In the genomic region with DNA sequence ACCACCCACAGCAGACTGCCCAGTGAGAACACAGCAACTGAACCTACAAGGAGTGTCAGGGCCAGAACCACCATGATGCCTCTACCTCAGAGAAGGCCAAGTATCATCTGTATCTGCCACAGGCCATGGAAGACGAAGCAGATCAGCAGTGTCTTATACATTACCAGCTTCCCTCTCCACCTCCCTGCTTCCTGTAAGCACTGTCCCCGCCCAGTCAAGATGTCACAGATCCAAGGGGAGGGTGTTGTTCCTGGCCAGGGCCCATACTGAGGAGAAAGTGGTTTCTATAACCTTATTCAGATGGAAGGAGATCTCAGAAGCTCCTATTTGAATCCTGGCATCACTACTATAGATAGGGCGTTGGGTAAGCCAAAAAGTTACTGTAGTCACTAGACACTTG, we compare ENCODE assay signal across 24 mouse cellular contexts. TPM values are rescaled to one million over a fixed set of nuclear protein-coding genes. Genes with fewer than 3 reads are reported as not detected.
"Had no signal": no experiment of that assay in that cellular context is flagged by ENCODE, and none has a peak within 500 bp of the region (broad histone marks: within the 10 kb centered on the region; RNA-seq: fewer than 3 reads in every experiment).

A gene (minus strand): TSS at position 101 of the 400 bp plus-strand sequence.

- H3K4me1 ChIP-seq: neural tube, embryonic 15.5 days; stomach, embryonic 15.5 days had no signal

- H3K4me3 ChIP-seq: neural tube, embryonic 15.5 days; stomach, embryonic 15.5 days had no signal

- H3K36me3 ChIP-seq: neural tube, embryonic 15.5 days; stomach, embryonic 15.5 days had no signal

- H3K9ac ChIP-seq: neural tube, embryonic 15.5 days; stomach, embryonic 15.5 days had no signal

- DNase-seq: retina, postnatal 1 day; right cerebral cortex, adult 18-20 months; right cerebral cortex, postnatal 14 days; right cerebral cortex, postnatal 25 days; right cerebral cortex, postnatal 4 days; spleen, adult 18-20 months; thymus, adult 18-20 months; thymus, adult 2 months; thymus, postnatal 14 days; thymus, postnatal 25 days; thymus, postnatal 36 days; thymus, postnatal 4 days had no signal

- H3K9me3 ChIP-seq: stomach, embryonic 15.5 days had no signal

- H3K4me2 ChIP-seq: neural tube, embryonic 15.5 days; stomach, embryonic 15.5 days had no signal

- H3K27me3 ChIP-seq: neural tube, embryonic 15.5 days; stomach, embryonic 15.5 days had no signal

- H3K27ac ChIP-seq: neural tube, embryonic 15.5 days; stomach, embryonic 15.5 days; stomach, postnatal 0 days had no signal

RNA-seq across cellular contexts. Expression of the gene that starts here (rescaled TPM):
- total RNA-seq: neutrophil, adult 5-6 weeks had no signal
- polyA plus RNA-seq: neural tube, embryonic 14.5 days; neural tube, embryonic 15.5 days; small intestine, adult 2 months; spleen, adult 2 months; stomach, embryonic 14.5 days; stomach, embryonic 15.5 days; stomach, embryonic 16.5 days; testis, adult 2 months; thymus, adult 2 months; thymus, postnatal 0 days; urinary bladder, adult 2 months had no signal
